Mouse (Mus musculus): Measurements from ENCODE around the gene Lrrc66.

DNA sequence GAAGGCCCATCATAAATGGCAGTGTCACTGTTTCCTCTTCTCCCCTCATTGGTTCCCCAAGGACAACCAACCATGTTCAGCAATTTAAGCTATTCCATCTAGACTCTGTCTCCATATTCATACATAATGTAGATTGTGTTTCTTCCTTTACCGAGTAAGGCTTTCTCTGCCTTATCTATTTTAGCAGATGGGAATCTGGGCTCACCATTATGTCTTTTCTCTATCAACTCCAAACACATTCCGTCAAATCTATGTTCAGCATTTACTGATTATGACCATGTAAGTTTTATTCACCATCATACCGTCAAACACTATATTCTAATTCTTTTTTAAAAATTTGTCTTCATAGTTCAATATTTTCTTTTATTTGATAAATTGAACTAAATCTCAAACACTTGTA is 8.7 kb upstream of the Lrrc66 start:
- no peak for TF ChIP-seq CTCF (IDR thresholded peaks at IDR 0.05)
- TF ChIP-seq POLR2A (IDR thresholded peaks at IDR 0.05; ENCODE audit: insufficient read depth, low read depth, low read length) = no peak
- no peak for TF ChIP-seq EP300 (IDR thresholded peaks at IDR 0.05; ENCODE audit: insufficient read depth, low read depth, low read length)

All from heart, adult 2 months (tissue).